Mouse (Mus musculus) right cerebral cortex, adult 2 months (tissue): ENCODE measurements around the gene Pde4d.

ENCODE experiments used
- DNase-seq, 2 experiments: peaks; one replicate each; pipeline ENCODE4 v3.0.0; 2021 to 2022; ENCODE audit warnings: low spot score in 2 of 2

Pde4d gene

GRCm38 (mm10) chr13:109686906-109687305 is 1237.2 kb downstream of the Pde4d start:
- no peak for DNase-seq

- no peak for DNase-seq
Measured at GRCm38 (mm10) chr13:109688195-109688594, 1238.4 kb downstream of the Pde4d start.

- no peak for DNase-seq
Measured at GRCm38 (mm10) chr13:109689176-109689575, 1239.4 kb downstream of the Pde4d start.

GRCm38 (mm10) chr13:109690558-109690957 is 1240.8 kb downstream of the Pde4d start:
- no peak for DNase-seq

GRCm38 (mm10) chr13:109692851-109693250 is 1243.1 kb downstream of the Pde4d start:
- DNase-seq: no peak

GRCm38 (mm10) chr13:109693769-109694168 is 1244.0 kb downstream of the Pde4d start:
- DNase-seq: no peak

GRCm38 (mm10) chr13:109694293-109694692 is 1244.5 kb downstream of the Pde4d start:
- DNase-seq: no peak

GRCm38 (mm10) chr13:109695098-109695497 is 1245.3 kb downstream of the Pde4d start:
- DNase-seq: no peak

- no peak for DNase-seq
Measured at GRCm38 (mm10) chr13:109706141-109706540, 1256.4 kb downstream of the Pde4d start.

GRCm38 (mm10) chr13:109706579-109706978 is 1256.8 kb downstream of the Pde4d start:
- no peak for DNase-seq

- no peak for DNase-seq
Measured at GRCm38 (mm10) chr13:109707154-109707553, 1257.4 kb downstream of the Pde4d start.

GRCm38 (mm10) chr13:109708326-109708725 is 1258.6 kb downstream of the Pde4d start:
- no peak for DNase-seq

- no peak for DNase-seq
Measured at GRCm38 (mm10) chr13:109714581-109714980, 1264.8 kb downstream of the Pde4d start.

GRCm38 (mm10) chr13:109715321-109715720 is 1265.6 kb downstream of the Pde4d start:
- DNase-seq: no peak

GRCm38 (mm10) chr13:109720127-109720713 is 1270.5 kb downstream of the Pde4d start:
- DNase-seq: no peak

GRCm38 (mm10) chr13:109722237-109723119 is 1272.7 kb downstream of the Pde4d start:
- DNase-seq: no peak

- DNase-seq: no peak
Measured at GRCm38 (mm10) chr13:109727346-109727745, 1277.6 kb downstream of the Pde4d start.

- DNase-seq: peak; percentile 60 to 63
Measured at GRCm38 (mm10) chr13:109729612-109730011, 1279.9 kb downstream of the Pde4d start.

- DNase-seq: no peak
Measured at GRCm38 (mm10) chr13:109732655-109733376, 1283.1 kb downstream of the Pde4d start.

- no peak for DNase-seq
Measured at GRCm38 (mm10) chr13:109736290-109737078, 1286.7 kb downstream of the Pde4d start.

- DNase-seq: no peak
Measured at GRCm38 (mm10) chr13:109746492-109746891, 1296.7 kb downstream of the Pde4d start.
